Mouse (Mus musculus): ENCODE data around the gene Diaph3. TPM values are rescaled to one million over a fixed set of nuclear protein-coding genes. Genes with fewer than 3 reads are reported as not detected.

Gene Diaph3
- polyA plus RNA-seq, 1 experiment from 2014 or later: 13.9 TPM

GRCm38 (mm10) chr14:87140327-87140962, 590 bp downstream of the Diaph3 start:
- peak overlapping the region; percentile 76 for H3K4me2 ChIP-seq (ENCODE audit: low read length)
- no peak for DNase-seq (ENCODE audit: low spot score)
- no peaks in the 10 kb centered on the region for H3K9me3 ChIP-seq (ENCODE audit: control insufficient read depth, low read length)
- 1% methylated on average over 17 of the region's 17 CpGs for WGBS
- H3K27ac ChIP-seq (ENCODE audit: low read depth): peak overlapping the region; percentile 62; the same call in 1 of the 2 replicates
- H3K4me3 ChIP-seq (ENCODE audit: low read depth, low read length): peak overlapping the region; percentile 86
- peak overlapping the region; percentile 75 for H3K9ac ChIP-seq (ENCODE audit: low read length)
- H3K27me3 ChIP-seq (replicated peaks; ENCODE audit: control insufficient read depth, insufficient read depth, low read length): no peaks in the 10 kb centered on the region
- no peak; the same call in 1 of the 2 replicates for ATAC-seq (replicated peaks; ENCODE audit: low FRiP score, low TSS enrichment, low read depth)
- no peaks in the 10 kb centered on the region for H3K4me1 ChIP-seq (replicated peaks; ENCODE audit: control insufficient read depth, insufficient read depth, low read length)
- H3K36me3 ChIP-seq (ENCODE audit: control insufficient read depth, insufficient read depth, low read length): no peaks in the 10 kb centered on the region

- Histone ChIP-seq H3K9ac (ENCODE audit: low read length) (no peak overlapping the region), H3K4me2 (ENCODE audit: low read length) (no peak overlapping the region), H3K4me1 (replicated peaks; ENCODE audit: control insufficient read depth, insufficient read depth, low read length) (no peaks in the 10 kb centered on the region), H3K27me3 (replicated peaks; ENCODE audit: control insufficient read depth, insufficient read depth, low read length) (no peaks in the 10 kb centered on the region), H3K9me3 (ENCODE audit: control insufficient read depth, low read length) (no peaks in the 10 kb centered on the region), H3K4me3 (ENCODE audit: low read depth, low read length) (no peak overlapping the region), H3K36me3 (ENCODE audit: control insufficient read depth, insufficient read depth, low read length) (no peaks in the 10 kb centered on the region), H3K27ac (ENCODE audit: low read depth) (no peak overlapping the region)
- DNase-seq (ENCODE audit: low spot score): no peak
- 46% methylated on average over 6 of the region's 6 CpGs for WGBS
- ATAC-seq (replicated peaks; ENCODE audit: low FRiP score, low TSS enrichment, low read depth): no peak
Measured at GRCm38 (mm10) chr14:87126076-87126639, 14.9 kb downstream of the Diaph3 start.

- ATAC-seq (replicated peaks; ENCODE audit: low FRiP score, low TSS enrichment, low read depth): no peak
- no peak overlapping the region for H3K27ac ChIP-seq (ENCODE audit: low read depth)
- H3K9me3 ChIP-seq (ENCODE audit: control insufficient read depth, low read length): no peaks in the 10 kb centered on the region
- H3K36me3 ChIP-seq (ENCODE audit: control insufficient read depth, insufficient read depth, low read length): no peaks in the 10 kb centered on the region
- H3K4me3 ChIP-seq (ENCODE audit: low read depth, low read length): no peak overlapping the region
- H3K27me3 ChIP-seq (replicated peaks; ENCODE audit: control insufficient read depth, insufficient read depth, low read length): no peaks in the 10 kb centered on the region
- H3K4me1 ChIP-seq (replicated peaks; ENCODE audit: control insufficient read depth, insufficient read depth, low read length): no peaks in the 10 kb centered on the region
- WGBS: 84% methylated on average over 5 of the region's 5 CpGs
- no peak overlapping the region for H3K9ac ChIP-seq (ENCODE audit: low read length)
- no peak for DNase-seq (ENCODE audit: low spot score)
- no peak overlapping the region for H3K4me2 ChIP-seq (ENCODE audit: low read length)
Measured at GRCm38 (mm10) chr14:87125492-87125891, 15.5 kb downstream of the Diaph3 start.

GRCm38 (mm10) chr14:87123091-87123490, 17.9 kb downstream of the Diaph3 start:
- no peaks in the 10 kb centered on the region for H3K4me1 ChIP-seq (replicated peaks; ENCODE audit: control insufficient read depth, insufficient read depth, low read length)
- H3K9me3 ChIP-seq (ENCODE audit: control insufficient read depth, low read length): no peaks in the 10 kb centered on the region
- no peak overlapping the region for H3K4me2 ChIP-seq (ENCODE audit: low read length)
- no peak overlapping the region for H3K9ac ChIP-seq (ENCODE audit: low read length)
- ATAC-seq (replicated peaks; ENCODE audit: low FRiP score, low TSS enrichment, low read depth) (no peak), DNase-seq (ENCODE audit: low spot score) (no peak)
- no peaks in the 10 kb centered on the region for H3K36me3 ChIP-seq (ENCODE audit: control insufficient read depth, insufficient read depth, low read length)
- 94% methylated on average over 15 of the region's 15 CpGs for WGBS
- H3K27ac ChIP-seq (ENCODE audit: low read depth): no peak overlapping the region
- no peaks in the 10 kb centered on the region for H3K27me3 ChIP-seq (replicated peaks; ENCODE audit: control insufficient read depth, insufficient read depth, low read length)
- H3K4me3 ChIP-seq (ENCODE audit: low read depth, low read length): no peak overlapping the region

- ATAC-seq (replicated peaks; ENCODE audit: low FRiP score, low TSS enrichment, low read depth) (no peak), DNase-seq (ENCODE audit: low spot score) (no peak)
- WGBS: 64% methylated on average over 6 of the region's 6 CpGs
- H3K36me3 ChIP-seq (ENCODE audit: control insufficient read depth, insufficient read depth, low read length): no peaks in the 10 kb centered on the region
- H3K4me3 ChIP-seq (ENCODE audit: low read depth, low read length): no peak overlapping the region
- H3K9me3 ChIP-seq (ENCODE audit: control insufficient read depth, low read length): no peaks in the 10 kb centered on the region
- H3K4me2 ChIP-seq (ENCODE audit: low read length): no peak overlapping the region
- no peak overlapping the region for H3K27ac ChIP-seq (ENCODE audit: low read depth)
- H3K4me1 ChIP-seq (replicated peaks; ENCODE audit: control insufficient read depth, insufficient read depth, low read length): no peaks in the 10 kb centered on the region
- no peaks in the 10 kb centered on the region for H3K27me3 ChIP-seq (replicated peaks; ENCODE audit: control insufficient read depth, insufficient read depth, low read length)
- H3K9ac ChIP-seq (ENCODE audit: low read length): no peak overlapping the region
Measured at GRCm38 (mm10) chr14:87121868-87122267, 19.2 kb downstream of the Diaph3 start.

- H3K36me3 ChIP-seq (ENCODE audit: control insufficient read depth, insufficient read depth, low read length): no peaks in the 10 kb centered on the region
- H3K9ac ChIP-seq (ENCODE audit: low read length): no peak overlapping the region
- H3K4me1 ChIP-seq (replicated peaks; ENCODE audit: control insufficient read depth, insufficient read depth, low read length): no peaks in the 10 kb centered on the region
- no peak overlapping the region for H3K27ac ChIP-seq (ENCODE audit: low read depth)
- H3K4me2 ChIP-seq (ENCODE audit: low read length): no peak overlapping the region
- no peaks in the 10 kb centered on the region for H3K9me3 ChIP-seq (ENCODE audit: control insufficient read depth, low read length)
- WGBS: 26% methylated on average over 2 of the region's 2 CpGs
- H3K27me3 ChIP-seq (replicated peaks; ENCODE audit: control insufficient read depth, insufficient read depth, low read length): no peaks in the 10 kb centered on the region
- ATAC-seq (replicated peaks; ENCODE audit: low FRiP score, low TSS enrichment, low read depth) (no peak), DNase-seq (ENCODE audit: low spot score) (no peak)
- no peak overlapping the region for H3K4me3 ChIP-seq (ENCODE audit: low read depth, low read length)
Measured at GRCm38 (mm10) chr14:87110634-87111033, 30.4 kb downstream of the Diaph3 start.

- Histone ChIP-seq H3K9me3 (ENCODE audit: control insufficient read depth, low read length) (no peaks in the 10 kb centered on the region), H3K4me3 (ENCODE audit: low read depth, low read length) (no peak overlapping the region), H3K27me3 (replicated peaks; ENCODE audit: control insufficient read depth, insufficient read depth, low read length) (no peaks in the 10 kb centered on the region), H3K9ac (ENCODE audit: low read length) (no peak overlapping the region), H3K36me3 (ENCODE audit: control insufficient read depth, insufficient read depth, low read length) (no peaks in the 10 kb centered on the region), H3K4me2 (ENCODE audit: low read length) (no peak overlapping the region), H3K4me1 (replicated peaks; ENCODE audit: control insufficient read depth, insufficient read depth, low read length) (no peaks in the 10 kb centered on the region), H3K27ac (ENCODE audit: low read depth) (no peak overlapping the region)
- ATAC-seq (replicated peaks; ENCODE audit: low FRiP score, low TSS enrichment, low read depth) (no peak), DNase-seq (ENCODE audit: low spot score) (no peak)
- WGBS: 75% methylated on average over 1 of the region's 1 CpGs
Measured at GRCm38 (mm10) chr14:87099380-87100088, 41.5 kb downstream of the Diaph3 start.

GRCm38 (mm10) chr14:87098093-87098492, 42.9 kb downstream of the Diaph3 start:
- 89% methylated on average over 2 of the region's 2 CpGs for WGBS
- H3K36me3 ChIP-seq (ENCODE audit: control insufficient read depth, insufficient read depth, low read length): no peaks in the 10 kb centered on the region
- no peaks in the 10 kb centered on the region for H3K4me1 ChIP-seq (replicated peaks; ENCODE audit: control insufficient read depth, insufficient read depth, low read length)
- no peak for ATAC-seq (replicated peaks; ENCODE audit: low FRiP score, low TSS enrichment, low read depth)
- no peak overlapping the region for H3K4me2 ChIP-seq (ENCODE audit: low read length)
- no peaks in the 10 kb centered on the region for H3K27me3 ChIP-seq (replicated peaks; ENCODE audit: control insufficient read depth, insufficient read depth, low read length)
- no peaks in the 10 kb centered on the region for H3K9me3 ChIP-seq (ENCODE audit: control insufficient read depth, low read length)
- no peak overlapping the region for H3K27ac ChIP-seq (ENCODE audit: low read depth)
- H3K4me3 ChIP-seq (ENCODE audit: low read depth, low read length): no peak overlapping the region
- no peak for DNase-seq (ENCODE audit: low spot score)
- no peak overlapping the region for H3K9ac ChIP-seq (ENCODE audit: low read length)
